In genomic region chr9:15317223-15318169, GRCm38 (mm10) we compare ENCODE assay signal across 11 mouse cellular contexts.
"Had no signal": no experiment of that assay in that cellular context is flagged by ENCODE, and none has a peak within 500 bp of the region (broad histone marks: within the 10 kb centered on the region; RNA-seq: fewer than 3 reads in every experiment).

No protein-coding gene starts in this region.

- H3K4me1 ChIP-seq: liver, embryonic 15.5 days had no signal

- H3K9me3 ChIP-seq: liver, embryonic 15.5 days; megakaryocyte, embryonic 14.5 days had no signal

- H3K27me3 ChIP-seq: liver, embryonic 15.5 days; megakaryocyte, embryonic 14.5 days had no signal

- H3K4me2 ChIP-seq: liver, embryonic 15.5 days; lung, embryonic 14.5 days; midbrain, embryonic 11.5 days had no signal

- DNase-seq: kidney, adult 18-20 months; kidney, postnatal 10 days; left cerebral cortex, postnatal 4 days; lung, embryonic 14.5 days; lung, postnatal 10 days; lung, postnatal 4 days had no signal

- H3K27ac ChIP-seq: liver, embryonic 15.5 days; stomach, postnatal 0 days had no signal

- ATAC-seq: midbrain, embryonic 16.5 days had no signal

- H3K4me3 ChIP-seq: liver, embryonic 15.5 days; megakaryocyte, embryonic 14.5 days had no signal

- H3K9ac ChIP-seq: liver, embryonic 15.5 days; lung, embryonic 14.5 days had no signal
